Mouse (Mus musculus): ENCODE data around the gene Tnnt2.

Gene Tnnt2

DNA sequence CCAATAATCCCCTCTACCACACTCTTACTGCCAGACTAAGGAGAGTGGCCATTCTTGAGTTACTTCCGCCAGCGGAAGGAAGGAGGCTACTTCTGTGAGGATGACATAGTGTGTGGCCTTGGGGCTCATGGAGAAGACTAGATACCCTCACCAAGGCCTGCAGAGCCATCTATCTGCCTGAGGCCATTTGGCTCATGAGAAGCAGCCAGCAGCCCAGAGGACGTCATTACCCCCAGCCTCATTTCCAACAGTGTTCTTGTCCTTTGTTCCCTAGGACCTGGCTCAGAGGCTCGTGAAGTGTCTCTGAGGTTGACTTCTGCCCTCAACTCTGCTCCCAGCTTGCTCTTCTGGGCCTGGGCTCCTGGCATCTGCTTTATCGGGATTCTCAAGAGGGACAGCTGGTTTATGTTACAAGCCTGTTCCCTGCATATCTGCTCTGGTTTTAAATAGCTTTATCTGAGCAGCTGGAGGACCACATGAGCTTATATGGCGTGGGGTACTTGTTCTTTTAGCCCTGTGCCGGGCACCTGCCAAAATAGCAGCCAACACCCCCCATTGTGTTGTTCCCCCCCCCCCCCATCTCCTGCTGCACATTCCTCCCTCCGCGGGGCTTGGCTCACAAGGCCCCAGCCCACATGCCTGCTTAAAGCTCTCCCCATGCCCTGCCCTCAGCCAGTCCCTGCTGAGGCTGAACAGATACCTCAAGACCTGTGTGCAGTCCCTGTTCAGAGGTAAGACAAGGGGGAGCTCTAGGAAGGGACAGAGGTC lies at the start of gene Tnnt2:
Gene Tnnt2, plus strand, starts transcription at position 639 of the 768 bp plus-strand sequence.
- no peak for DNase-seq (ENCODE audit: low spot score in 2 of 2)

GRCm38 (mm10) chr1:135787799-135788198 lies 48.4 kb upstream of the Tnnt2 start:
- DNase-seq (ENCODE audit: low spot score in 2 of 2): peak; percentile 71 to 90

DNA sequence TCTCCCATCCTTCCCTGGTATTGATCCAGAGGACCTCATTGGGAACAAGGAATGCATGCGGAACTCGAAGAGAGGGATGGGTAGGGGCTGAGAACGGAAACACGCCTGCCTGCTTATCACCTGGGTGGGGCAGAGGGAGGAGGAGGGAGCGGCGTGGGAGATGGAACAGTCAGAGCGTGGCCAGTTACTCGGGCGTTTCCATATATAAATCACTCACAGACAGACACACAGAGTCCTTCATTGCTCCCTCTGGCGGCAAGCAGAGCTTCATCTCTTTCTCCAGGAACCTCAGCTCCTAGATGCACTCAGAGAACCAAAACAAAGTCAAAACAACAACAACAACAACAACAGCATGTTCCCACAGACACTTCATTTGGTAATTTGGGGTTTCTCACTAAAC lies 47.4 kb upstream of the Tnnt2 start:
- DNase-seq (ENCODE audit: low spot score in 2 of 2): no peak

DNA sequence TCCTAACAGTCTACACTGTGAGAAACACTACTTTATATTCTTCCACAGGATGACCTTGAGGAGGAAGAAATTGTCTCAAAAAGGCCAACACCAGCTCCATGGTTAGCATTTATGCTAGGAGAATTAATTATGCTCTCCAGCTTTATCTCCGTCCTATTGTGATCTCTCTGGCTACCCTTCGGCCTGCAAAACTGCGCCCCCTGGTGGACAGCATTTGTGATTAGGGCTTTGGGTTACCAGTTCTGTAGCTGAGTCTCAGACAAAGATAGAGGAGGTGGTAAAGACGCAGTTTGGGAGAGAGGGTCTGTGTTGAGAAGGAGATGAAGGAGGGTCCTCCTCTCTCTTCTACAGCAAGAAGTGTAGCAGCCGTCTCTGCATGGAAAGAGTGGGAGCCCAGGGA lies 46.3 kb upstream of the Tnnt2 start:
- peak; percentile 65 to 92 for DNase-seq (ENCODE audit: low spot score in 2 of 2)

DNA sequence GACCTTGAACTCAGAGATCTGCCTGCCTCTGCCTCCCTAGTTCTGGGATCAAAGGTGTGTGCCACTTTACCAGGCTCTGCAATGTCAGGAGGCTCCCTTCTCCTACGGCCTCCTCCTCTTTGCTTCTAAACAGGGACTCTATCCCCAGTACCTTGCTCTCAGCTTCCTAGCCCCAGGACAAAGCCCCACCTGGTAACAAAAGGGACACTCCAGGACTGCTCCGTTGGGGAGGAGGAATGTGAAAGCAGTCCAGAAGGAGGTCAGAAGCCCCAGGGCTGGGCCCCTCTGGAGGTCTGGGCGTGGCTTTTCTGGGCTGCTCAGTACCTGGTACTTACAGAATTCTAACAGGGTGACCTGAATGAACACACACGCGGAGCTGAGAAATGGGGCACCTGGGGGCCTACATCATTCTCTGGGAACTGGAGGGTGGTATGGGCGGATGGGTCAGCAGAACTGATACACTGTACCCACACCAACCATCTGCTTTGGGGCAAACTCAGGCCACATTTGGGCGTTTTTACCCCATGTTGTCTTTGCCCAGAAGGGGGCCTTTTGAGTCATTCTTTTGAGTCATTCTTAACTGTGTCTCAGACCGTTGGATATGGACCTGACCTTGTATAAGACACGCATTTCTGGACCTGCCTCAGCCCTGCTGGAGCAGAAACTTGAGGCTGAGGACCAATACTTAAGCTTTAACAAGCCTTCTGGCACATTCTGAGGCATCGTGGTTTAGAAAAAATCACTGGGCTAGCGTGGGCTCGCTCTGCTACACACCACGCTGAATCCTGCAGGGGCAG lies 43.8 kb upstream of the Tnnt2 start:
- DNase-seq (ENCODE audit: low spot score in 2 of 2): no peak

DNA sequence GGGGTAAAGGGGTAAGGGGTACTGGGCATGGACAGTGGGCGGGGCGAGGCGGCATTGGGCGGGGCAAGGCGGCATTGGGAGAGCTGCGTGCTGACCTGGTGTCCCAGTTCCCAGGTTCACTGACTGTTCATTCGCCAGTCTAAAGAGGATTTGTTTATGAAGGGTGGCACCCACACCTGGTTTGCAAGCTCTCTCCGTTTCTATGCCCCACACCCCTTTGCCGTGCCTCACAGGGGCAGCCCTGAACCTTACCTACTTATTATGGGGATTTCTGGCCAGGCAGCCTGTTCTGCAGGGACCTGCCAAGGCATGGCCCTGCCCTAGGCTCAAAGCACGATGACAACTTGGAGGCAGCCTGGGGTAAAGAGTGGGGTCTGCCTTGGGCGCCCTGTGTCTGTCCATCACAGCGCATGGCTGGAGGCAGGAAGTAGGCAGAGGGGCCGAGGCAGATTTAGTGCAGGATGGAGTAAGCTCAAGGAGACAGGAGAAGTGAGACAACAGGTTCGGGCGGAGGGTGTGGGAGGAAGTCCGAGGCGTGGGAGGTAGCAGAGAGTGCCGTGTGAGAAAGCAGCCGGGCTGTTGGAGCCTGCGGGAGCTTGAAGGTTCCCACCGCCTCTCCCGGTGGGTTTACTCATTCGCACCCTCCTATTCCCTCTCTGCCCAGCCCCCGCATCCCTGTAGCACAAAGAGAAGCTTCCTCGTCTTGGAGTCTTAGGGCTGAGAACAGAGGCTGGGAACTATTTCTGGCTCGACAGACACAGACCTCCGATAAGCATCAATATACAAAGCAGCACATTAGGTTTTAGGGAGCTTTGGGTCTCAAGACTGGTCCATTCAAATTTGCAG lies 42.6 kb upstream of the Tnnt2 start:
- DNase-seq (ENCODE audit: low spot score in 2 of 2): no peak

DNA sequence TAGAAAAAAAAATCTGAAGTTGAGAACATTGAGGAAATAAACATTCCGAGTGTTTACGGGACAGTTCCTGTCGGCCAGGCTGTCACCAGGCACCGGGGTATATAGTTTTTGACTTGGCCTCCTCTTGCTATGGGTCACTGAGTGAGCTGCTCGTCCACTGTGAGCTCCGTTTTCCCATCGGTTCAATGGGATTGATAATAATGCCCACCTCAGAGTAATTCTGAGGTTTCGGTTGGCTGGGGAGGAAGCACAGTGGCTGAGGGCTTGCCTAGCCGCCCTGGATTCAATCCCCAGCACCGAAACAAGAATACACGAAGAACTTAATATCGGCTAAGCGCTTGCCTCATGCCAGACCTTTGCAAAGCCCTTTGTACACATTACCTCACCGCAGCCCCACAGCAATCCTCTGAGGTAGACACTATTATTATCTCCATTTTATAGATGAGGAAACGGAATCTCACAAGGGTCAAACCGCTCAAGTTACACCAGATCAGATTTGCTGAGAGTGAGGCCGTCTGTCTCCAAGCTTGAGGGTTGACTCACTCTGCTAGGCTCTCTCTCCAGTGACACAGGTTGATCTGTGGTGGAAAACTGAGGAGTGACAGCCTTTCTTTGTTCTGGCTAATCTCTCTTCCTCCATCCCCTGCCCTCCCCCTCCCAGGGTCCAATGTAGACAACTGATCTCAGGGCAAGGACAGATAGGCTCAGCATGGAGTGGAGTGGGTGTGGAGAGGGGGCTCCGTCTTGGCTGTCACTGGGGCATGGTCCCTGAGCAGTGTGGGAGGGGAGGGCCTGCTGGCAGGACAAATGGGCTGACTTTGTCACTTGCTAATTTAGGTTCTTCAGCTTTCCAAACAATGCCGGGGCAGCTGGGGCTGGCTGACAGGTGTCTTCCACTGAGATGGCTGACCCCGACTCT lies 41.7 kb upstream of the Tnnt2 start:
- no peak for DNase-seq (ENCODE audit: low spot score in 2 of 2)

GRCm38 (mm10) chr1:135798492-135798891 lies 37.7 kb upstream of the Tnnt2 start:
- no peak for DNase-seq (ENCODE audit: low spot score in 2 of 2)

DNA sequence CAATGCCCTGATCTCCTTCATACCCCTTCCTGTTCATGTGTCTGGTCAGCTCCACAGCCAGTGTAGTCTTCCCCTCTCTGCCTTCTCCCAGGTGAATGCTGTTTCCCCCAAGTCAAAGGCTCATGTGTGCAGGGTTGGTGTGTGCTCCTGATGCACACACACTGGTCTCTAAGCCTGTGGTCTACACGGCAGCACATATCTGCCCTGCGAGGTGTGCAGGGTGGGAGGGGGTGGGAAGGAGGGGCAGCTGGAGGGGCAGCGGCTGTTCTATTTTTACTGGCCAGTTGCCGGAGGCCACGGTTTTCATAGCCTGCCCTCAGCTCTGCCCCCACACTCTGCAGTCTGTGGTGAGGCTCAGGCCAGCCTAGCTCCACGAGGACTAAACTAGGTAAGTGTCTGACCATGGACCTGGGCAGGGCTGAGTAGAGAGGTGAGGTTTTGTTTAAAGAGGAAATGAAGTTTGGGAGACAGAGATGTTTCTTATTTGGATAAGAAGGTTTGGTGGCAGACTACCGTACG lies 37.0 kb upstream of the Tnnt2 start:
- DNase-seq (ENCODE audit: low spot score in 2 of 2): no peak

GRCm38 (mm10) chr1:135800192-135800950 lies 35.8 kb upstream of the Tnnt2 start:
- no peak for DNase-seq (ENCODE audit: low spot score in 2 of 2)

GRCm38 (mm10) chr1:135807546-135807945 lies 28.6 kb upstream of the Tnnt2 start:
- DNase-seq (ENCODE audit: low spot score in 2 of 2): no peak

GRCm38 (mm10) chr1:135810180-135810579 lies 26.0 kb upstream of the Tnnt2 start:
- no peak for DNase-seq (ENCODE audit: low spot score in 2 of 2)

GRCm38 (mm10) chr1:135811016-135811646 lies 25.0 kb upstream of the Tnnt2 start:
- DNase-seq (ENCODE audit: low spot score in 2 of 2): peak; percentile 77 to 95

DNA sequence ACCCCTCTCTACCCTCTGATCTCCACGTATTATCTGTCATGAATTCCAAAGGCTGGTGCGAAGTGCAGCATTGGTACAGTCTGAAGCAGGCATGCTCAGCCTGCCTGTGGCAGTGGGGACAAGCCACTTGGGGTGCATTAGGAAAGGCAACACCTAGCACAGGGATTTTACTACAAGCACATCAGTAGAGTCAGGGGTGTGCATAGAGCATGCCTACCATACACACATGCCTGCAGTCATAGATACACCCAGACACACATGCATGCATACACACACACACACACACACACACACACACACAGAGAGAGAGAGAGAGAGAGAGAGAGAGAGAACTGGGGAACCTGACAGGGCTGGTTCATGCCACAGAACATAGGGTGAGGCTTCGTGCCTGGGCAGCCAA lies 23.9 kb upstream of the Tnnt2 start:
- DNase-seq (ENCODE audit: low spot score in 2 of 2): no peak

DNA sequence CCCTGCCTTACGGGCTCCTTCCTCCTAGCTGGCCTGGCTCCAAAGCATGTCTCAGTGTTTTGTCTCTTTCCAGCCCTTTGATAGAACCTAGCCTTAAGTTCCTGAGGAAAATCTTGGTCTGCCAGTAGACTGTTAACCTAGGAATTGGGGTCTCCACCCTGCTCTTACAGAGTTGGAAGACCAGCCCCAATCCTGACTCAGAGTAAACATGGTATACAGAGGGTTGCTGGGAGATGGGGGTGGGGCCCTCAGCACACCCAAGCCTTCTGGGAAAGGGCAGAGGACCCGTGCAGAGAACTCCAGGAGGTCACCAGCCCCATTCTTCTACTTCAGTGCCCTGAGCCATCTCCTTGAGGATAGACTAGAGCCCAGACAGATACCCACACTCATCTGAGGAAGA lies 23.5 kb upstream of the Tnnt2 start:
- DNase-seq (ENCODE audit: low spot score in 2 of 2): no peak

GRCm38 (mm10) chr1:135813071-135813470 lies 23.1 kb upstream of the Tnnt2 start:
- no peak for DNase-seq (ENCODE audit: low spot score in 2 of 2)

DNA sequence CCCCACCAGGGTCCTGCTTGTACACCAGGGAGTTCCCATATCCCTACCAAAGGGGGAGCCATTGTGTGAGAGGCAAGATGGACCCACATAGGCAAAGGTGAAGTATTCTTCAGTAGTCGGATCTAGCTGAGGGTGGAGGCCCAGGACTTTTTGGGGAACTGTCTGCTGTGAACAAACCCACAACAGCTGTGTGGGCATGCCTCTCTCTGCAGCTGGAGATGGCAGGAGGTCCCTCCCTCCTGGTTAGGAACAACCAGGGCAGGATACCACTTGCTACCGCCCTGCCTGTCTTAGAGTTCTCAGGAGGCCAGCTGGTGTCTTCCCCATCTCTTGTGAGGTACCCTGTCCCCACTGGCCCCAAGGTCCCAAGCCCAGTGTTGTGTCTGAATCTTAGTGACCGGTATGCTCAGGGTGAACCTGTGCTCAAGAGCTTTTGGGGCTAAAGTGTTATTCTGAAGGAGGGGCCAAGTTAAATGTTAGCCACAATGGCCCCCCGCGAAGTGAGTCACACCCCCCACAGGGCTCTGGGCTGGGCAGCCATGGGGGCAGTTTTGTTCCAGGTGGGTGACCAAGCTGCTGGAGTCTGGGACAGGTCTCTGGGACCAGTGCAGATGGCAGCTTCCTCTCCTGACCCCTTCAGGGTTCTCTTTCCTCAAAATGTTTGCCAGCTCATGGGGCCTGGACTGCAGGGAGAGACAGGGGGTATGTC lies 22.3 kb upstream of the Tnnt2 start:
- DNase-seq (ENCODE audit: low spot score in 2 of 2): no peak

DNA sequence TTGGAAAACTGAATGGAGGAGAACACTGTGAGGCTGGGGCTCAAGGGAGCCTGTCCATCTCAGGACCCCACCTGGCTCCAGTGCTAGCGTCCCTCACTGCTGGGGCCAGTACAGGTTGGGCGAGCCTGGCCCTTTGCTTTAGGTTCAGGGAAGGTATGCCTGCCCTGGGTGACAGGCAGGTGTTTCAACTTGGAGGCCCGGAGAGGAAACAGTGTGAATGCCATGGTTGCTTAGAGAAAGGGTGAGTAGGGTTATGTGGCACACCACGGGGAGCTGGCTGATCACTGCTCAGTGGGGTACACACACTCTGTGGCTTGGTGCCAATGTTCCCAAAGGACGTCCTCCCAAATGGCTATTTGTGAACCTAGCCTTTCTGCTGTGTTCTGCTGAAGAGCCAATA lies 21.6 kb upstream of the Tnnt2 start:
- DNase-seq (ENCODE audit: low spot score in 2 of 2): no peak

DNA sequence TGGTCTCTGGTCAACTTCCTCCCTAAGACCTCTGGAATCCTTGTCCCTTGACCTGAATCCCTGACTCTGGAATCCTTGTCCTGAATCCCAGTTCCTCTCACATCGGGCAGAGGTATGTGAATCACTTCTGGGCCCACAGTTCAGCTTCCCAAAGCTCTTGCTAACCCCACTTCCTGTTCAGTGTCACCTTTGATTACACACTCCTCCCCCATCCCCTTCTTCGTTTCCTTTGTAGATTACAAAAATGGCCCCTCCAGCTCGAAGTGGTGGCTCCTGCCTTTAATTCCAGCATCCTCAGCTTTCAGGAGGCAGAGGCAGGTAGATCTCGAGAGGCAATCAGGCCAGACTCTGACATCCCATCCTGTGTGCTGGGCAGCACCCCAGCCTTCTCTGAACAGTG lies 18.6 kb upstream of the Tnnt2 start:
- no peak for DNase-seq (ENCODE audit: low spot score in 2 of 2)
